Mouse (Mus musculus) cerebellum, adult 11 months (tissue): ENCODE data around the gene Tub.

Source experiments
- DNase-seq: peaks from one replicate; pipeline ENCODE4 v3.0.0; 2022

The Tub gene

DNA sequence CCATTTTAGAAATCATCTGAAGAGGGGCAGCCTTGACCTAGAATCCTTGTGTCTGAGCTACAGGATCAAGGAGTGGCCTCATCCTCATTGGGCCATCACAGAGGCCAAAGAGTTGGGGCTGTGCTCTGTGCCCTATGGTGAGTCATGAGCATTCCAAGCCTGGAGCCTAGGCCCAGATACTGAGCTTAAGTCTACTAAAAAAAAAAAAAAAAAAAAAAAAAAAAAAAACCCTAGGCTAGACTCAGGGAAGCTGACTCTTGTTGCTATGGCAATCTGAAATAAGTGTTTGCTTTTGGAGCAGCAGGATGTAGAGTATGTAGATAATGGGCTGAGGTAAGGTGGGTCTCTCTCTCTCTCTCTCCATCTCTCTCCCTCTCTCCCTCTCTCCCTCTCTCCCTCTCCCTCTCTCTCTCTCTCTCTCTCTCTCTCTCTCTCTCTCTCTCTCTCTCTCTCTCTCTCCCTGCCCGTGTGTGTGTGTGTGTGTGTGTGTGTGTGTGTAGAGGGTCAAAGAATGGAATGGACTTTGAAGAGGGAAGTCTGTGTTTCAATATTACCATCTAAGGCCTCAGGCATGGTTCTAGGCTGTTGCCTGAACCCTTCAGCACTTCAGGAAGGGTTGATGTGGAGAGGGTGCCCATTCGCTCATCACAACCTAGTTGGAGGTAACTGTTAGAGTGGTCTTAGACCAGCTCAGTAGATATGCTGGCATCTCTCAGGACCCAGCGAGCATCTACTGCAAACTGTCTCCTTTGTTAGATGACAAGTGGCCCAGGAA lies 36.0 kb downstream of the Tub start:
- no peak for DNase-seq

DNA sequence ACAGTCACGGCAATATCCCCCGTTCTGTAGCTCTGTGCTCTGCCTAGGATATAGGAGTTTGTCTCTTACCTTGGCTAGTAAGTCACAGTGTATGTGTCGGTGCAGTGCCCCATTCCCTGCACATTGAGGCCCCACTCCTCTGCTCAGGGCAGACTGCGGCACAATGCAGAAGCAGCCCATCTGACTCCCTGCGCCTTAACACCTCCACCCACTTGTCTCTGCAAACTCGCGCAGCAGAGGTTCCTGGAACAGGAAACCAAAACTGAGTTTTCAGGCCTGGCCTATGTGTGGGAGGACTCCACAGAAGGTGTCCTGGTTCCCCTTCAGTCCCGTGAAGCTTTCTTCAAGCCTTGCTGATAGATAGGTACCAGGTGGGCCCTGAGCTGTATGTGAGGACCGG lies 41.1 kb downstream of the Tub start:
- no peak for DNase-seq

DNA sequence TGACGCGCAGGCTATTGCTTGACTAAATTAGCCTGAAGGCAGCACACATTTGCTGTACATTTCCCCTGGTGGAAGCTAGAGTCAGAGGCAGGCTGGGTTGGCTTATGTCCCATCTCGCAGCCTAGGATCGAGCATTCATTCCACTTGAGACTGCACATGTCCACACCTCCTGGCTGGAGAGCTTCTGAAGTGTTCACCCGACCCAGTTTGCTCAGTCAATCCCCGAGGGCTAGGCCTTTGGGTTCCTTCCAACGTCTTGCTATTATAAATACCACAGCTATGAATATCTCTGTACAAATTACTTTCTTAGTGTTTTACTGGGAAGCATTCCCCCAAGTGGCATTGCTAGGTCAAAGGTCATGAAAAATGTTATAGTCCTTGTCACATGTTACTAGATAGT lies 43.1 kb downstream of the Tub start:
- DNase-seq: no peak

GRCm38 (mm10) chr7:108993881-108994291 lies 43.7 kb downstream of the Tub start:
- DNase-seq: no peak

GRCm38 (mm10) chr7:108996156-108996555 lies 46.0 kb downstream of the Tub start:
- DNase-seq: no peak

- DNase-seq: no peak
Measured at GRCm38 (mm10) chr7:109000315-109000954, 50.3 kb downstream of the Tub start.

DNA sequence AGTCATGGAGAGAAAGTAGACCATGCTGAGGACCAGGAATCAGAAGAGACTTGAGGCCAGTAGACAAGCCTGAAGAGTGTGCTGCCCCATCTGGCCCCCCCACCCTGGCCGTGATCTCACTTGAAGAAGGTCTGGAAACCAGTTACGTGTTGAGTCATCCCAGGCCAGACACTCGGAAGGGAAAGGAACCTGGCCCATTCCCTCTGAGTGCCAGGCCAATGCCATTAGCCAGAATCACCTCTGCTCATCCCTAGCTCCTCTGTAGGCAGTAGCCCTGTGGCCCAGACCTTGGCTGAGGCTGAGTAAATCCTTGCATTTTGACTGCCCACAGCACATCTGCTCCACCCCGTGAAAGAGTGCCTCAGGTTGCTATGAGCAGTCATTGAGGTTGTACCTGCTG lies 51.8 kb downstream of the Tub start:
- DNase-seq: no peak

DNA sequence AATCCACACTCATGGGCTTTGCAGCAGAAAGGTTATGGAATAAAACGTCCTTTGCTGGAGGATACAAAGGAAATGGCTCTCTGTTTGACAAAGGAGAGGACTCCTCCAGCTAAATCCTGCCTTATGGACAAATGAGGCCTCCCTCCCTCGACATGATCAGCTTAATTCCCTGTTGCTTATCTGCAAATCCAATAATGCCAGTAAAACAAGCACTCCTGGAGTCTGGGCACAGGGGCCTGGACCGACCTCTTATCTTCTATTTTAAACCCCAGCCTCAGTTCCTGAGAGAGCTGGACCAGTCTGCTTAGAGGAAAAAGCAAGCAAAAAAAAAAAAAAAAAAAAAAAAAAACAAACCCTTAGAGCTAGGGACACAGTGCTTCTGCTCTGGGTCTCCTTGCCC lies 53.5 kb downstream of the Tub start:
- no peak for DNase-seq

- DNase-seq: no peak
Measured at GRCm38 (mm10) chr7:109009260-109009659, 59.1 kb downstream of the Tub start.

DNA sequence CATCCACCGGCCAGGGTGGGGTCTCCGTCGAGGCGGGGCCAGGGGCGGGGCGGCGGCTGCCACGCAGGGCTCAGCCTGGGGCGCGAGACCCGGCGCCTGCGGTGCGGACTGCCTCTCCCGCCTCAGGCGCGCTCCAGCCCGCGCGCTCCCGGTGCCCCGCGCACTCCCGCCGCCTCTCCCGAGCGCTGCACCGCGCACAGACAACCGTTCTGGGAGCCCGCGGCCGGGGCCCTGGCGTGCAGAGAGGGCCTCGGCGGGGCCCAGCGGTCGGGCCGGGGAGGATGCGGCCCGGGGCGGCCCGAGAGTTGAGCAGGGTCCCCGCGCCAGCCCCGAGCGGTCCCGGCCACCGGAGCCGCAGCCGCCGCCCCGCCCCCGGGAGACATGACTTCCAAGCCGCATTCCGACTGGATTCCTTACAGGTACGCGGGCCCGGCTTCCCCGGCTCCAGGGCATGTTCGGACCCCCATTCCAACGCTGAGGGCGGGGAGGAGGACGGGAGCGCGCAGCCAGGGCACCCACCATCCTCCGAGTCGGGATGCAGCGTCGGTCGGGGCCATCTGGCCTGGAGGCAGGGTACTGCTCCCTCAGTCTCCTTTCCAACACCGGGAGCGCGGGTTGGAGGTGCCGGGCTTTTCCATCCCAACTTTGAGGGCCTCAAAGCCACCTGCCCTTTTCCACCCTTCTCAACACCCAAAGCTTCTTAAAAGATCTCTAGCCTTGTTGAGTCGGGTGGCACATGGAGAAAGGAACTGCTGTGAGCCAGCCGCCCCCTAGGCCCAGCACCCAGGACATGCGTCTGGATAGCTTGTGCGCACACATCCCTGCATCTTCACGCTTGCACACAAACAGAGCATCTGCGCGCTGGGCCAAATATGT lies 60.8 kb downstream of the Tub start:
- peak; percentile 63 for DNase-seq

GRCm38 (mm10) chr7:109011596-109012180 lies 61.5 kb downstream of the Tub start:
- no peak for DNase-seq

DNA sequence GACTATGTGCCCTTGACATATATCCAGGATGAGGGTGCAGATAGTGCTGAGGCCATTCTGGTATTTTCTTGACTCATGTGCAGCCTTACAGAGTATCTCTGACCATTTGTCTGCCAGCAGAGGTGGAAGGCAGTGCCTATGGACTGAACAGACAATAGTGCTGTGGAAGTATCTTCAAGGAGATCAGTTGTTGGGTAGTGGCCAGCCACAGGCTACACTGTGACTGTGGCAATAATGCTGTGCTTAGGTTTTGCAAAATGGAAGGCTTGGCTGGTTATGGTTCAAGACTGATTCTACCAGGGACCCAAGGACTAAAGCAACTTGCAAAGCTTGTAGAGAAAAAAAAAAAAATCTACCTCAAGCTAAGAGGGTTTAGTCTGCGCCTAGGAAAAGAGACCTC lies 62.4 kb downstream of the Tub start:
- DNase-seq: no peak

DNA sequence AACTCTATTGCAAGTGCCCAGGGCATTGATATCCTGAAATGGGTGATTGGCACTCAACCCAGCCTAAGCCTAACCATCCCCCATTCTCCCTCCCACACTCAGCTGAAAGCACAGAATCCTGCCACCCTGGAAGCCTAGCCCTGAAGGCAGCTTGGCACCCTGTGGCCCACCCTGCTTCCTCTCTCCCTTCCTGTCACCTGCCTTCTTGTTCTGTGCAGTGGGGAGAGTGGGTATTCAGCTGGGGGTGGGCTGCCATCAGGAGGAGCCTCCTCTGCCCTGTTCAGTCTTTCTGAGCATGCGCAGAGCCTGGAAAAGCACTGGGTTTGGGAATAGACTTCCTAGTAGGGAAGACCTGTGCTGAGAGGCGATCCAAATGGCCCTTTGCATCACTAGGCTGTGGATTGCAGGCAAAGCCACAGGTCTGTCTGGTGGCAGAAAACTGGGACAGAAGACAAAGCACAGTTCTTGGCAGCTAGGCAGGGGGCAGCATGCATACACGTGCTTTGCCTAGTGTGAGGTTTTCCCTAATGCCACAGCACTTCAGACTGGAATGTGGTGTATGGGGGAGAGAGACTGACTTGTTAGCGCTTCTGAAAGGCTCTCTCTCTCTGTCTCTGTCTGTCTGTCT lies 63.0 kb downstream of the Tub start:
- no peak for DNase-seq

GRCm38 (mm10) chr7:109014851-109015250 lies 64.7 kb downstream of the Tub start:
- DNase-seq: no peak

DNA sequence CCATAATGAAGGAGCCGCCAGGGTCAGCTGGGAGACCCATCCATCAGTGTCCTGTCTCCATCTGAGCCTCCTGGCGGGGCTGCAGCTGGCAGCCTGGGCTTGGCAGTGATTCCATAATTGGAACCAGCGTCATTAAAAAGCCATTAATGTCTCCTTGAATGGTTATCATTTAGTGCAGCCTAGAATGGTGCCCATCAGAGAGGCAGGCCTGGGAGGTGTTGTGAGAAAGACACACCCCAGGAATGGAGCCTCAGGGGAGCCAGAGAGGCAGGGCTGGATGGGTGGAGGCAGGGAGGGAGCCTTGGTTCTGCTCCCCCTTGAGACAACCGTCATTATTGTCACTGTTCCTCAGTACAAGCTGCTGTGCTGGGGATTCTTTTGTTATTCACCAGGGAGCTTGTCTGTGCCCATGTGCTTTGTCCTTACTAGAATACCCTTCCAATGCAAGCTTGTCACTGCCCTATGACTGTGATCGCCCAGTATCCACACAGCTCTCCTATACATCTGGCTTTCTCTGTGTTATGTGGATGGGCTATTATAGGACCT lies 66.3 kb downstream of the Tub start:
- no peak for DNase-seq

DNA sequence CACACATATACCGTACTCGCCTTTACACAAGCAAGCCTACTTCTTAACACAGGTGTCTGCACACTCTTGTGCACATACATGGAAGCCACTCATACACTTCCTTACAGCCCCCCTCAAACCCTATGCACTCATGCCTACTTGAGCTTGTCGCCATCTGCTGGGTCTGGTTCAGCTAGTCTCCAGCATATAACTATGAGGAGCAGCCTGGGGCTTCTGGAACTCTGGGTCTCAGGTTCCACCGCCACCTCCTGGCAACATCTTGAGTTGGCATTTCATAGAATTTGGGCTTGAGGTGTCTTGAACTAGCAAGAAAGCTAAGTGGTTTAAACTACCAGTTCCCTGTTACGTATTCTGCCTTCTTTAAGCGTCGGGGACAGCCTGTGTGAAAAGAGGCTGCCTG lies 69.1 kb downstream of the Tub start:
- no peak for DNase-seq

- DNase-seq: peak; percentile 80
Measured at GRCm38 (mm10) chr7:109021428-109021827, 71.3 kb downstream of the Tub start.

- no peak for DNase-seq
Measured at GRCm38 (mm10) chr7:109025743-109026142, 75.6 kb downstream of the Tub start.

- DNase-seq: no peak
Measured at GRCm38 (mm10) chr7:109026976-109027375, 76.8 kb downstream of the Tub start.

GRCm38 (mm10) chr7:109027721-109028120 lies 77.6 kb downstream of the Tub start:
- no peak for DNase-seq

- peak; percentile 62 for DNase-seq
Measured at GRCm38 (mm10) chr7:109028204-109028603, 78.1 kb downstream of the Tub start.

DNA sequence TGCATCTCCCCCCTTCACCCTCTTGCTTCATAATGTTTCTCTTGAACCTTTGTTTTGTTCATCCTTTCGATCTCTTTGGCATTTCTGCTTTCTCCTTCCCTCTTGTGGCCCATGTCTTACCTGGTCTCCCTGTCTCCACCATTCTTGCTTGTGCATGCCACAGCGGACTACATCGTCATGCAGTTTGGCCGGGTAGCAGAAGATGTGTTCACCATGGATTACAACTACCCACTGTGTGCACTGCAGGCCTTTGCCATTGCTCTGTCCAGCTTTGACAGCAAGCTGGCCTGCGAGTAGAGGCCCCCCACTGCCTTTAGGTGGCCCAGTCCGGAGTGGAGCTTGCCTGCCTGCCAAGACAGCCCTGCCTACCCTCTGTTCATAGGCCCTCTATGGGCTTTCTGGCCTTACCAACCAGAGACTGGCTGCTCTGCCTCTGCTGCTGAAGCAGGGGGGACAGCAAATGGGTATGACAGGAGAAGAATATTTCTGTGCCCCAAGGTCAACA lies 79.9 kb downstream of the Tub start:
- DNase-seq: no peak
